Mouse (Mus musculus) limb, embryonic 10.5 days (tissue): Measurements from ENCODE around the gene Klrb1f. TPM values are rescaled to one million over a fixed set of nuclear protein-coding genes. Genes with fewer than 3 reads are reported as not detected.

ENCODE experiments used
- DNase-seq: peaks from one replicate; pipeline ENCODE4 v3.0.0-alpha.2; 2017; ENCODE audit warnings: low spot score
- H3K27ac ChIP-seq: fragments of 300-500 bp; sonication (generic); 2 replicates; pipeline ENCODE4 v1.5.1; 2016; ENCODE audit warnings: mild to moderate bottlenecking
- H3K27me3 ChIP-seq: fragments of 300-500 bp; sonication (generic); 2 replicates; pipeline ENCODE4 v1.6.1; 2016; ENCODE audit warnings: low read depth, mild to moderate bottlenecking; ENCODE audit not compliant: poor library complexity, severe bottlenecking
- H3K36me3 ChIP-seq: fragments of 300-500 bp; sonication (generic); 2 replicates; pipeline ENCODE4 v1.6.1; 2016; ENCODE audit warnings: mild to moderate bottlenecking, moderate library complexity
- H3K4me1 ChIP-seq: fragments of 300-500 bp; sonication (generic); 2 replicates; pipeline ENCODE4 v1.6.1; 2016
- H3K4me3 ChIP-seq: fragments of 300-500 bp; sonication (generic); 2 replicates; pipeline ENCODE4 v1.5.1; 2016; ENCODE audit warnings: mild to moderate bottlenecking, moderate library complexity
- H3K9me3 ChIP-seq: fragments of 300-500 bp; sonication (generic); replicated peaks from 2 replicates; pipeline ENCODE4 v1.6.1; 2016; ENCODE audit warnings: mild to moderate bottlenecking
- WGBS: fragments of 180-500 bp; shearing (Covaris S2); methylation state at CpG from one replicate; pipeline ENCODE4 v1.1.7; 2016; 5-methylcytosine and 5-hydroxymethylcytosine counted together
- polyA plus RNA-seq: library from polyadenylated mRNA; unstranded; fragments of >200 nt; fragmentation: Nextera tagmentation; extraction: Ambion mirVana; gene quantifications from 2 replicates; pipeline ENCODE4 v1.2.1, GENCODE M21; 2016

Gene Klrb1f
- polyA plus RNA-seq, 1 experiment from 2014 or later = 0.35 TPM

GRCm38 (mm10) chr6:129030175-129030824 is 15.4 kb upstream of the Klrb1f start:
- Histone ChIP-seq H3K27ac (no peak overlapping the region), H3K4me1 (no peaks in the 10 kb centered on the region), H3K9me3 (no peaks in the 10 kb centered on the region), H3K36me3 (no peaks in the 10 kb centered on the region), H3K4me3 (no peak overlapping the region), H3K27me3 (no peaks in the 10 kb centered on the region)
- 67% methylated on average over 6 of the region's 6 CpGs for WGBS
- no peak for DNase-seq

DNA sequence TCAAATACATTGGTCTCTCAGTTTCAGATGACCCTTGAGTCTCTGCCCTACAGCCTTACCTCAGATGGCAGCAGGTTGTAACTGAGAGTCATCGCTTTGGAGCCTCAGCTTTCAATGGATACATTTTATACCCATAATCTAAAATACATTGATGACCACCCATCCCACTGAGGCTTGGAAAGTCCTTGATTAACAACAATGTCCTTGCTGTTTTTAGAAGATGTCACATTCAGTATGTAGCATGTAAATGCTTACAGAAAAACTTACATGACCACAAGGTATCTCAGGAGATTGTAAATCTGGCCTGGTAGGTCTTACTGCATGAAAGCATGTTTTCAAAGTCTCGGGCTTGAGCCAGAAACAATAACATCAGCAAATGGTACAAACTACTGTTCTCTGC is 14.7 kb upstream of the Klrb1f start:
- H3K36me3 ChIP-seq = no peaks in the 10 kb centered on the region
- no peaks in the 10 kb centered on the region for H3K9me3 ChIP-seq
- H3K27ac ChIP-seq = no peak overlapping the region
- no peak for DNase-seq
- 88% methylated on average over 2 of the region's 2 CpGs for WGBS
- H3K4me3 ChIP-seq = no peak overlapping the region
- no peaks in the 10 kb centered on the region for H3K27me3 ChIP-seq
- H3K4me1 ChIP-seq = no peaks in the 10 kb centered on the region

GRCm38 (mm10) chr6:129033397-129033796 is 12.3 kb upstream of the Klrb1f start:
- H3K4me3 ChIP-seq = no peak overlapping the region
- 76% methylated on average over 2 of the region's 2 CpGs for WGBS
- DNase-seq = no peak
- H3K27ac ChIP-seq = no peak overlapping the region
- no peaks in the 10 kb centered on the region for H3K4me1 ChIP-seq
- H3K27me3 ChIP-seq = no peaks in the 10 kb centered on the region
- H3K9me3 ChIP-seq = no peaks in the 10 kb centered on the region
- no peaks in the 10 kb centered on the region for H3K36me3 ChIP-seq

DNA sequence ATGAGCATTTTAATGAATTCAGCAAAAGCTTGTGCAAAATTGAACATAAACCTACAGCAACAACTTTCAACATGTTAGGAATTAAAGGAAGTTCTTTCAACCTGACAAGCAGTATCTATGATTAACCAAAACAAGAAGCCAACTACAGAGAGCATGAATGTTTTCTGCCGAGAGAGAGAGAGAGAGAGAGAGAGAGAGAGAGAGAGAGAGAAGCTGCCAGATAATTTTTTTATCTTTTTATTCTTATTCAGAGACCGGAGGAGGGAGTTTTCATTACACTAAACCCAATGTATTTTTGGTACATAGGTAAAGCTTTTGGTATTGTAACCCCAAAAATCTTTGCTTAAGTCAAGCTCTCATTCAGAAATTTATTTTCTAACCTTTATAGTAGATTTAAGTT is 10.7 kb upstream of the Klrb1f start:
- DNase-seq = no peak
- no peaks in the 10 kb centered on the region for H3K9me3 ChIP-seq
- H3K4me1 ChIP-seq = no peaks in the 10 kb centered on the region
- H3K4me3 ChIP-seq = no peak overlapping the region
- 88% methylated on average over 2 of the region's 2 CpGs for WGBS
- H3K27me3 ChIP-seq = no peaks in the 10 kb centered on the region
- H3K27ac ChIP-seq = no peak overlapping the region
- no peaks in the 10 kb centered on the region for H3K36me3 ChIP-seq

DNA sequence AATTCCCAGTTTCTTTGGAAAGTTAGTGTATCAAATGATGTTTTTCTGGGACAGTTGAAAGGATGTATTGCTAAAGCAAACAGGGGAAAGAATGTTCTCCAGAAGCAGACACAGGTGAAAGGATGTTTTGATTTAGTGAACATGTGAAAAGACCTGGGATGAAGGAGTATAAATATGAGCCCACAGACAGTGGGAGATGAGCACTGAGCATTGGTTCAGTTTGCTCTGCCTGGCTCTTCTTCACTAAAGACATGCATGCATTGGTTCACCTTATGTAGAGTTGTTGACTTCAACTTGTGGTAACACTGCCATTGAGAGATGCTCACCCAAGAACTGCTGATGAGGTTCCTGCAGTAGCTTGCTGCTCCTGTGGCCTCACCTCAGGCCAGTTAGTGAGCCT is 9.4 kb upstream of the Klrb1f start:
- no peak for DNase-seq
- Histone ChIP-seq H3K4me1 (no peaks in the 10 kb centered on the region), H3K27ac (no peak overlapping the region), H3K27me3 (no peaks in the 10 kb centered on the region), H3K36me3 (no peaks in the 10 kb centered on the region), H3K9me3 (no peaks in the 10 kb centered on the region), H3K4me3 (no peak overlapping the region)

DNA sequence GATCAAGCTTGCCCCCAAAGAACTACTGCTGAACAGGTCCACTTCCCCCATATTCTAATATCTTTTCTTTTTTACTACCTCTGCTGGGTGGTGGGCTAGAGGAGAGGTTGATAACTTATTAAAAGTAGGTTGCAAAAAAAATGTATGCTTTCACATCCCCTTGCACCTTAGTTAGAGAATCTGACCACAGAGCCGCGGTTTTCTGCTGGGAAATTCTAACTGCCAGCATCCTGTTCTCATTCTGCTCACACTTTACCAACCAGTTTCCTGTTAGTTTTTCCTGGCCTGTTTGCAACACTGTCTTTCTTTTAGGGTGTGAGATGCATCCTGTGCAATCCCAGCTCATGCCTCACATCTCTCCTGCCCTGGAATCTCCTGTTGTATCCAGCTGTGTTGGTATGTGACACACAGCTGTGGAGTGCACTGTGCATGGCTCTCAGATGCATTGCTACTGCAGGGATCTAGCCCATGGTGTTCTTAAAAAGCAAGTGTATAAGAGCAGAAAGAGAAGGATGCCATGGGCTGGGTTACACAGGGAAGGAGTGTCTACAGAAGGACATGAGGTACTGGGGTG is 8.7 kb upstream of the Klrb1f start:
- WGBS = 79% methylated on average over 2 of the region's 2 CpGs
- Histone ChIP-seq H3K27me3 (no peaks in the 10 kb centered on the region), H3K27ac (no peak overlapping the region), H3K36me3 (no peaks in the 10 kb centered on the region), H3K4me1 (no peaks in the 10 kb centered on the region), H3K9me3 (no peaks in the 10 kb centered on the region), H3K4me3 (no peak overlapping the region)
- DNase-seq = no peak

GRCm38 (mm10) chr6:129041470-129041869 is 4.2 kb upstream of the Klrb1f start:
- 92% methylated on average over 2 of the region's 2 CpGs for WGBS
- no peak overlapping the region for H3K4me3 ChIP-seq
- no peaks in the 10 kb centered on the region for H3K36me3 ChIP-seq
- no peak for DNase-seq
- no peaks in the 10 kb centered on the region for H3K9me3 ChIP-seq
- H3K27ac ChIP-seq = no peak overlapping the region
- no peaks in the 10 kb centered on the region for H3K4me1 ChIP-seq
- H3K27me3 ChIP-seq = no peaks in the 10 kb centered on the region

- no peaks in the 10 kb centered on the region for H3K36me3 ChIP-seq
- H3K9me3 ChIP-seq = no peaks in the 10 kb centered on the region
- no peaks in the 10 kb centered on the region for H3K27me3 ChIP-seq
- H3K27ac ChIP-seq = no peak overlapping the region
- no peak for DNase-seq
- no peak overlapping the region for H3K4me3 ChIP-seq
- H3K4me1 ChIP-seq = no peaks in the 10 kb centered on the region
Measured at GRCm38 (mm10) chr6:129042470-129042869, 3.2 kb upstream of the Klrb1f start.

DNA sequence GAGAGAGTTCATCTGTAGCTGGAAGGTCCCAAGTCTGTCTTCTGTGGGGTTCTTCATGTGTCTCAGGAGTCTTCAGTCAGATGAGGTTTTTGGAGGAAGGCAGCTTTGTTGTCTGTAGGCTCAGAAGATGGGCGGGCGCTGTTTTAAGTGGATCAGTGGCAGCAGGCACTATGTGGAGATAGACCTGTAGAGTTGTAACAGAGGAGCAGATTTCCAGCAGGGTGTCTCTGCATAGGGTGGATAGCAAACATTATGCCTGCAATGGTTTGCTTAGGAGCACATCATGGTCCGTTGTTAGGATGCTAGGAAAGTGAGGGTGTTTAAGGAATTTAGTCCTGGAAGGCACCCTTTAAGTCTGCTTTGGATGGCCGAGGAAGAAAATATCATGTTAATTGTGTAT is 2.7 kb downstream of the Klrb1f start:
- Histone ChIP-seq H3K4me3 (no peak overlapping the region), H3K27ac (no peak overlapping the region), H3K36me3 (no peaks in the 10 kb centered on the region), H3K4me1 (peaks cover 5% of the 10 kb centered on the region; the same call in 1 of the 2 replicates), H3K9me3 (no peaks in the 10 kb centered on the region), H3K27me3 (no peaks in the 10 kb centered on the region)
- DNase-seq = no peak
- WGBS = 28% methylated on average over 4 of the region's 4 CpGs

GRCm38 (mm10) chr6:129048857-129049473 is 3.3 kb downstream of the Klrb1f start:
- 2% methylated on average over 13 of the region's 13 CpGs for WGBS
- H3K27me3 ChIP-seq = no peaks in the 10 kb centered on the region
- peaks cover 5% of the 10 kb centered on the region; the same call in 1 of the 2 replicates for H3K4me1 ChIP-seq
- no peaks in the 10 kb centered on the region for H3K36me3 ChIP-seq
- peak overlapping the region; percentile 72 for H3K27ac ChIP-seq
- DNase-seq = peak; percentile 80
- H3K9me3 ChIP-seq = no peaks in the 10 kb centered on the region
- H3K4me3 ChIP-seq = peak overlapping the region; percentile 48

GRCm38 (mm10) chr6:129049596-129050251 is 4.0 kb downstream of the Klrb1f start:
- Histone ChIP-seq H3K4me3 (peak overlapping the region; percentile 48), H3K27ac (peak overlapping the region; percentile 36; the same call in 1 of the 2 replicates)

GRCm38 (mm10) chr6:129051086-129051485 is 5.4 kb downstream of the Klrb1f start:
- Histone ChIP-seq H3K36me3 (no peaks in the 10 kb centered on the region), H3K4me1 (peaks cover 5% of the 10 kb centered on the region; the same call in 1 of the 2 replicates), H3K9me3 (no peaks in the 10 kb centered on the region), H3K4me3 (no peak overlapping the region), H3K27me3 (no peaks in the 10 kb centered on the region), H3K27ac (no peak overlapping the region)
- DNase-seq = no peak
- 84% methylated on average over 3 of the region's 3 CpGs for WGBS

More at GRCm38 (mm10) chr6:129049596-129050251, 4.0 kb downstream of the Klrb1f start:
- Histone ChIP-seq H3K27me3 (no peaks in the 10 kb centered on the region), H3K36me3 (no peaks in the 10 kb centered on the region), H3K4me1 (peaks cover 5% of the 10 kb centered on the region; the same call in 1 of the 2 replicates), H3K9me3 (no peaks in the 10 kb centered on the region)
- no peak for DNase-seq
- 7% methylated on average over 8 of the region's 8 CpGs for WGBS

- no peaks in the 10 kb centered on the region for H3K36me3 ChIP-seq
- WGBS = 88% methylated on average over 5 of the region's 5 CpGs
- H3K27me3 ChIP-seq = no peaks in the 10 kb centered on the region
- no peak overlapping the region for H3K27ac ChIP-seq
- H3K4me3 ChIP-seq = no peak overlapping the region
- no peak for DNase-seq
- peaks cover 5% of the 10 kb centered on the region; the same call in 1 of the 2 replicates for H3K4me1 ChIP-seq
- H3K9me3 ChIP-seq = no peaks in the 10 kb centered on the region
Measured at GRCm38 (mm10) chr6:129051731-129052130, 6.0 kb downstream of the Klrb1f start.
